ENCODE assay signal across 8 mouse cellular contexts in genomic region chr1:167211979-167212614, GRCm38 (mm10).
A peak's percentile ranks its signal among the peaks of the same experiment; 100 is the strongest.
DNase-seq lines count a peak whose midpoint lies in the region; ATAC-seq and TF ChIP-seq lines count a peak whose summit lies in the region.

No protein-coding gene starts in this region.

- intact Hi-C loops in heart, postnatal 36 days (cut with DNase I): loop anchor here (1.0 to 5.0 kb wide), 3 partner anchors 210 to 474 kb away; partner anchors contain the start of gene Fam78b

- H3K4me1 ChIP-seq in E14TG2a.4 (replicated peaks; ENCODE audit: low read depth, low read length): no peaks in the 10 kb centered on the region
- H3K4me1 ChIP-seq in neural tube, embryonic 15.5 days: no peaks in the 10 kb centered on the region

- H3K4me2 ChIP-seq in neural tube, embryonic 15.5 days: peak overlapping the region; percentile 40

- H3K4me3 ChIP-seq in E14TG2a.4 (replicated peaks; ENCODE audit: low read length): no peak overlapping the region
- H3K4me3 ChIP-seq in neural tube, embryonic 15.5 days (replicated peaks): no peak overlapping the region

- H3K9ac ChIP-seq in neural tube, embryonic 15.5 days (replicated peaks): no peak overlapping the region

- peak; percentile 72 for DNase-seq in adrenal gland, adult 2 months
- peak; percentile 85 for DNase-seq in embryo, embryonic 10.5 days (ENCODE audit: low spot score)
- DNase-seq in heart, postnatal 36 days: peak; percentile 54 to 67
- DNase-seq in kidney, postnatal 4 days: peak; percentile 65 to 70
- DNase-seq in lung, adult 18-20 months: peak; percentile 25 to 40
- peak; percentile 42 for DNase-seq in yolk sac, embryonic 10.5 days (ENCODE audit: low spot score)

- peak; percentile 87 for ATAC-seq in neural tube, embryonic 15.5 days (ENCODE audit: low FRiP score)

- 27% methylated on average over 7 of the region's 7 CpGs for WGBS in neural tube, embryonic 15.5 days

- peaks cover 22% of the 10 kb centered on the region for H3K9me3 ChIP-seq in E14TG2a.4 (ENCODE audit: low read length)
- no peaks in the 10 kb centered on the region for H3K9me3 ChIP-seq in neural tube, embryonic 15.5 days (replicated peaks)

- no peaks in the 10 kb centered on the region; the same call in 1 of the 2 replicates for H3K27me3 ChIP-seq in E14TG2a.4 (ENCODE audit: insufficient read depth, low read length)
- no peaks in the 10 kb centered on the region for H3K27me3 ChIP-seq in neural tube, embryonic 15.5 days (replicated peaks)

- no peak overlapping the region for H3K27ac ChIP-seq in neural tube, embryonic 15.5 days (replicated peaks)

- TF ChIP-seq CTCF in E14TG2a.4 (conservative IDR thresholded peaks at IDR 0.05; ENCODE audit: low read length): peak; percentile 67

- H3K36me3 ChIP-seq in E14TG2a.4 (ENCODE audit: insufficient read depth, low read length): no peaks in the 10 kb centered on the region
- no peaks in the 10 kb centered on the region for H3K36me3 ChIP-seq in neural tube, embryonic 15.5 days

Comparison
In these comparisons a context has a peak if more than half of its experiments do, and no peak if none do; other contexts are left out.
1. DNase-seq: peak in every context shown above with its lines; median percentile 85 in embryo, embryonic 10.5 days; 72 in adrenal gland, adult 2 months; 68 in kidney, postnatal 4 days; 60 in heart, postnatal 36 days; 42 in yolk sac, embryonic 10.5 days; 32 in lung, adult 18-20 months.